Mouse (Mus musculus) hematopoietic stem cell, adult 5-6 weeks (primary cell): Measurements from ENCODE around the gene Frat1. TPM values are rescaled to one million over a fixed set of nuclear protein-coding genes. Genes with fewer than 3 reads are reported as not detected.

Source experiments
- ATAC-seq, 2 experiments: fragments of 125-278 bp in 1 of 2; replicated peaks in 1 of 2; 2 replicates each; pipeline ENCODE4 v1.8.0; 2016 to 2017; ENCODE audit warnings: inconsistent platforms in 2 of 2, mild to moderate bottlenecking in 2 of 2, moderate number of reproducible peaks in 2 of 2, low read depth in 1 of 2, moderate TSS enrichment in 1 of 2; ENCODE audit not compliant: low FRiP score in 2 of 2, poor library complexity in 2 of 2, severe bottlenecking in 2 of 2, insufficient read depth in 1 of 2, low TSS enrichment in 1 of 2
- total RNA-seq: library from RNA; stranded (forward); fragments of 172-1452, 232-1000 nt; gene quantifications from 2 replicates; pipeline ENCODE4 v1.2.3, GENCODE M21; 2017

The Frat1 gene
- 11.4 and 16.7 TPM in 2 replicates for total RNA-seq

GRCm38 (mm10) chr19:41829381-41830105 is at the start of gene Frat1:
Frat1 (plus strand) TSS chr19:41829970.
- ATAC-seq: peak; percentile 83

DNA sequence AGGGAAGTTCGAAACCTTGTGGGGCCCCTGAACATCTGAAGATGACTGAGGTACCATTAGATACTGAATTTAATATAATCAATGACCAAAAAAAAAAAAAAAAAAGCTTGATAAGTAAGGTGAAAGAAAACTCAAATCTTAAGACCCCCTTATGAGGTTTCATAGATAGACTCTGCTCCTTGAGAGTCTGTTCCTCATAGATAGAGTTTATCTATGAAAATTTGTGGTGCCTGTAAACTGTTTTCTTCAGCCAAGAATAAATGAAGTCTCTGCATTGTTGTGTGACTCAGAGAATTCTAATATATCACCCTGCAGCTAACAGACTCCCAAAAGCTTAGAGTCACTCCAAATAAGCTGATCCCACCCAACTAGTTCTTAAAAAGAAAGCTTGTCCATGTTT is 42.9 kb upstream of the Frat1 start:
- no peak for ATAC-seq

DNA sequence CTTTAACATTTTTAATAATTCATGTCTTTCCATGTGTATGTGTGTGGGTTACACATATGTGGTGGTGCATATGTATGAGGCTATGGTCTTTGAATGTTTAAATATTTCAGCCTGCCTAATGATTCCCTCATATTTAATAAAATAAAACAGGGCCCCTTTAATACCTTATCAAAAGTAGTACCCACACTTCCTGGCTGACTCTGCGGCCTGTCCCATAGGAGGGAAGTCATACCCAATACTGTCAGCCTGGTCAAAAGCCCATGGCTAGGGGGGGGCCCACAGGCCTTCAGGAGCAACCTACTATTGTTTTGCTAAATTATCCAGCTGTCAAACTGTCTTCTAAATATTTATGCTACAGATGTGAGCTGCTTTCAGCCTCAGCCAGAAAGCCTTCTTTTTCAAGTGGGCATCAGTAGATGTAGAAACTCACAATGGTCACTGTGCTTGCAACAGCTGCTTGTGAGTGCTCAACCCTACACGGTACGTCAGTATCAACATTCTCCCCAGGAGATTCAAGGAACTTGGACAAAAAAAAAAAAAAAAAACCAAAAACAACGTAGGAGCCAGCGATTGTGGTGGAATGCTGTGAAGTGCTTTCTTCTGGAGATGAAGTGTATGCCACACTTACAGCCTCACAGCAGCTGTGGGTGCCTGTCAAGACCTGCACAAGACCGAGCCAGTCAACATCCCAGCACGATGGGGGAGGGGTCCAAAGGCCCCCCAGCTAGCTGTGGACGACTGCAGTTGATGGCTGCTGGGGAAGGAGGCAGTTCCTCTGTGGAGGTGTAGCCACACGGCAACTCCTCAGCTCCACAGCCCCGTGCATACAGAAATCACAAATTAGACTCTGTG is 40.4 kb upstream of the Frat1 start:
- no peak for ATAC-seq

DNA sequence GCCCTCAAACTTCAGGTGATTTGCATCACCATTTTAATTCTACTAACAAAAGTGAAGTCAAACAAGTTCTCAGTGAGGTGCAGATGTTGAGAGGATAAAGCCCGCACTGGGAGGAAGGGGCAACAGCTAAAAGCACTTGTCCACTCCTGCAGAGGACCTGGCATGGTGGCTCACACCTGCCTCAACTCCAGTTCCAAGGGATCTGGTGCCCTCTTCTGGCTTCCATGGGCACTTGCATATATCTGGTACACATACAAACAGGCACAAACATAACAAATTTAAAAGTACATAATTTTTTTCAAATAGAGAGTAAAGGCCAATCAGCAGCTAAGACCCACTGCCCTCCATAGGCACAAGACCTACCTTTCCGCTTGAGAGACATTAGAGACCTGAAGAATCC is 38.4 kb upstream of the Frat1 start:
- ATAC-seq: no peak

- no peak for ATAC-seq
Measured at GRCm38 (mm10) chr19:41792934-41793486, 36.8 kb upstream of the Frat1 start.

DNA sequence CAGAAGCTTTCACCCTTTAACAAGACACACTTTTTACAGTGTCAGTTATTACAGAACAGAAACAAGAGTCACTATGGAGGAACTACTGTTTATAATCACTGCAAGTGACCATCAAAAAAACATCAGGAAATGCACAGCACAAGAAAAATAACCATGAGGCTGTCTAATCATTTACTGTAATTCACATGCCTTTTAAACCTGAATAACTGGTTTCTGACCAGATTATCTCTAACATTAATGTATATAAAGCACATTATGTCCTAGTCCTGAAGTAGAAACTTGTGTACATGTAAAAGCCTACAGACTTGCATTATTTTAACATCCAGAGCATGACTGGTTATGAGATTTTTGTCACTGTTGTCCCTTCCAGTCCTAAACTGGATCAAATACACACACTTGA is 35.8 kb upstream of the Frat1 start:
- no peak for ATAC-seq

GRCm38 (mm10) chr19:41794901-41795300 is 34.9 kb upstream of the Frat1 start:
- no peak for ATAC-seq

- peak; percentile 41 to 72; a peak in 3 of 4 replicates for ATAC-seq
Measured at GRCm38 (mm10) chr19:41796148-41796760, 33.5 kb upstream of the Frat1 start.

DNA sequence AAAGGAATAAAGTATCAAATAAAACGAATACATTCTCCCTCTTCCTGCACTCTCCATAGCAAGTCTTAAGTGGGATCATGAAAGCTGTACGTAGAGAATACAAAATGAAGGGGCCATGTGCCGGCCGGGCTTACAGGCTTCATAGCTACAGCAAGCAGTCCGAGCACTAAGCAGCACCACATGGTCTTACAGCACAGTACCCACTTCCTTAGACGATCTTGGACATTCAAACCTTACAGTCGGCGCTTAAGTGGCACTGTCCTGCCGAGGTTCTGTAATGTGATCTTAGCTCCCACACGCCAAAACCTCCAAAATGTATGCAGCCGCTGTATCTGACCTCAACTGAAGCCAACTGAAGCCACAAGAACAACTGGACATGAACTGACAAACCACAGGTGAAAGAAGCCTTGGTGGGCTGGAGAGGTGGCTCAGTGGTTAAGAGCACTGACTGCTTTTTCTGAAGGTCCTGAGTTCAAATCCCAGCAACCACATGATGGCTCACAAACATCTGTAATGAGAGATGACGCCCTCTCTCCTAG is 32.9 kb upstream of the Frat1 start:
- peak in 1 of 2 experiments; percentile 34; a peak in 1 of 4 replicates for ATAC-seq

GRCm38 (mm10) chr19:41797536-41797935 is 32.2 kb upstream of the Frat1 start:
- peak in 1 of 2 experiments; percentile 15; a peak in 1 of 4 replicates for ATAC-seq

DNA sequence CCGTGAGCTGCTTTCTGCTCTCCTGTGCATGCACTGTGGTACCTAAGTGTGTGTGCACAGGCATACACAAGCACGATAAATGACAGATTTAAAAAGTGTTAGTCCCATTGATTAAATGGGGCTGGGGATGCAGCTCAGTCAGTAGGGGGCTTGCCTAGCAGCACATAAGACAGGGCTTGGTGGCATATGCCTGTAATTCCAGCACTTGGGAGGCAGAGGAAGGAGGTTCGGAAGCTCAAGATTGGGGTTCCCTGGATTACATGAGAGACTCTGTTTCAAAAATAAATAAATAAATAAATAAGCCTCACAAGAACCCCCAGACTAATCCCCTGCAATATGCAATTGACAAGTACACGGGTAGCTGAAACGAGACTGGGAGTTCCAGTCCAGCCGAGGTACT is 29.3 kb upstream of the Frat1 start:
- ATAC-seq: no peak

DNA sequence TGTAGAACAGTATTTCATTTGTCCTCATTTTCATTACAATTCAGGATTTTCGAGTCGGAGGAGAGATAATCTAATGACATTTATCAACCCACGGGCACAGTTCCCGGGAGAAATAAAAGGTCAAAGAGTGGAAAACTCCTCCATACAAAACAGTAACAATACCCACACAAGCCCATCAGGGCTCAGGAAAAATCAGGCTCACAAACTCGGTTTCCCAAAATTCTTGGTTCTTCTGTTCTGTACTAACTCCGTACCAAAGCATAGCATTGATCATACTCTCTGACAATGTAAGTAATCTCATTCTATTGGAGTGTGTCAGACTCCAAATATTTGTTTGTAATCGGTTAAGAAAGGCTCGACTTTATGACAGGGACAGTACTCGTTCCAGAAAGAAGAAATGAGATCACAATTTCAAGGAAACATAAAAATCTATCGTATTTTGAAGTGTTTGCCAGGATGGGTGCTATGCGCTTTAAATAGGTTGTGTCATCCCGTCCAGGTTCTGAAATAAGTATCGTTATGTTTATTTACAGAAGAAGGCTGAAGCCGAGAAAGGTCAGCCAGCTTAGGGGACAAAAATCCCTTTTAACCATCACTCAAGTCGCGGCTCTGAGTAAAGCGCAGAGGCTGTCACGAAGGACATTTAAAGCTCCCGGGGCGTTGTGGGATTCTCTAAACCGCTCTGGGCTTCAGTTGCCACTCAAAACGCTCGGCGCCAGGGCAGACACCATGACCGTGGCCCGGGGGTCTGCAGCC is 28.6 kb upstream of the Frat1 start:
- no peak for ATAC-seq

- ATAC-seq: peak; percentile 97 to 98
Measured at GRCm38 (mm10) chr19:41801742-41802369, 27.9 kb upstream of the Frat1 start, which contains the start of gene Arhgap19. Arhgap19 (minus strand) TSS chr19:41802047.

- ATAC-seq: peak; percentile 48 to 51
Measured at GRCm38 (mm10) chr19:41803322-41803721, 26.4 kb upstream of the Frat1 start.

GRCm38 (mm10) chr19:41805831-41806230 is 23.9 kb upstream of the Frat1 start:
- ATAC-seq: no peak

DNA sequence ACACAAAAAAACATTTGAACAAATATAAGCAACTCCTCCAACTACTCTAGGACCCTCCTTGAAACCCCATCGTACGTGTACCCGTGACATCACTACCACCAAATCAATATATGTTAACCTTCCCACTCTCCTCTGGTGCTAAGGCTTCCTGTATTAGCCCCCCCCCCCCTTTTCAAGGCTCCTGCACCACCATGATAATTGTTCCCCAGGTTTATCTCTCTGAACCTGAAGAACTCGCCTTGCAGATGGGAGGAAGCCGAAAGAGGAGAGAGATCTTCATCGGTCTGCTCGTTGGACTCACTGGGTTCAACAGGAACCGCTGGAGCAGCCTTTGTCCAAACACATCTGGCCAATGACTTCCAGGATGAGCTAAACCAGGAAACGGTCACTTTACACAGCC is 22.3 kb upstream of the Frat1 start:
- ATAC-seq: no peak
